Mouse (Mus musculus) right cerebral cortex, postnatal 10 days (tissue): ENCODE results near the gene Lin7a.

Experiments used
- DNase-seq, 2 experiments: peaks; one replicate each; pipeline ENCODE4 v3.0.0; 2021; ENCODE audit warnings: low spot score in 2 of 2

Lin7a gene

GRCm38 (mm10) chr10:107271321-107272130 lies at the start of gene Lin7a:
Gene Lin7a, plus strand, starts transcription at chr10:107271686.
- DNase-seq, result peak; percentile 67 to 72

GRCm38 (mm10) chr10:107221726-107222125 lies 49.8 kb upstream of the Lin7a start:
- no peak for DNase-seq

- no peak for DNase-seq
Observed at GRCm38 (mm10) chr10:107222406-107223185, 48.9 kb upstream of the Lin7a start.

- no peak for DNase-seq
Observed at GRCm38 (mm10) chr10:107223186-107223440, 48.4 kb upstream of the Lin7a start.

- no peak for DNase-seq
Observed at GRCm38 (mm10) chr10:107223821-107224220, 47.7 kb upstream of the Lin7a start.

- DNase-seq, result no peak
Observed at GRCm38 (mm10) chr10:107224596-107225330, 46.7 kb upstream of the Lin7a start.

- DNase-seq, result no peak
Observed at GRCm38 (mm10) chr10:107225331-107225835, 46.1 kb upstream of the Lin7a start.

- no peak for DNase-seq
Observed at GRCm38 (mm10) chr10:107225871-107226270, 45.6 kb upstream of the Lin7a start.

- no peak for DNase-seq
Observed at GRCm38 (mm10) chr10:107227901-107228300, 43.6 kb upstream of the Lin7a start.

GRCm38 (mm10) chr10:107228776-107229175 lies 42.7 kb upstream of the Lin7a start:
- DNase-seq, result no peak

GRCm38 (mm10) chr10:107229416-107229815 lies 42.1 kb upstream of the Lin7a start:
- DNase-seq, result no peak

- DNase-seq, result no peak
Observed at GRCm38 (mm10) chr10:107230081-107230850, 41.2 kb upstream of the Lin7a start.

GRCm38 (mm10) chr10:107230851-107231130 lies 40.7 kb upstream of the Lin7a start:
- DNase-seq, result no peak

GRCm38 (mm10) chr10:107231421-107232010 lies 40.0 kb upstream of the Lin7a start:
- DNase-seq, result no peak

- DNase-seq, result no peak
Observed at GRCm38 (mm10) chr10:107232491-107233110, 38.9 kb upstream of the Lin7a start.

- DNase-seq, result no peak
Observed at GRCm38 (mm10) chr10:107233221-107233620, 38.3 kb upstream of the Lin7a start.

- no peak for DNase-seq
Observed at GRCm38 (mm10) chr10:107233825-107234224, 37.7 kb upstream of the Lin7a start.

GRCm38 (mm10) chr10:107234421-107235400 lies 36.8 kb upstream of the Lin7a start:
- no peak for DNase-seq

GRCm38 (mm10) chr10:107235496-107235895 lies 36.0 kb upstream of the Lin7a start:
- DNase-seq, result no peak

GRCm38 (mm10) chr10:107236211-107236610 lies 35.3 kb upstream of the Lin7a start:
- no peak for DNase-seq
